Mouse (Mus musculus) spleen, adult 2 months (tissue): ENCODE results near the gene Ankrd34b.

Experiments
- CTCF ChIP-seq: fragments of 200-500 bp; IDR thresholded peaks from 2 replicates; pipeline ENCODE4 v1.5.1; 2011; ENCODE audit warnings: mild to moderate bottlenecking, inconsistent platforms; ENCODE audit not compliant: insufficient read depth, insufficient read length, insufficient replicate concordance; ENCODE audit errors: extremely low read depth
- POLR2A ChIP-seq: fragments of 200-500 bp; IDR thresholded peaks from 2 replicates; pipeline ENCODE4 v1.6.1; 2011; ENCODE audit warnings: low read depth, low read length, inconsistent platforms

GRCm38 (mm10) chr13:92467891-92468290 lies 42.2 kb downstream of the Ankrd34b start:
- no peak for TF ChIP-seq POLR2A
- no peak for TF ChIP-seq CTCF
